Mouse (Mus musculus): ENCODE measurements at regions not wholly inside any gene's neighbourhood (a gene's known extent, or its start where the extent isn't known, plus 50 kb on each side); places are given as distances from the start of the nearest gene placed in this dataset.

DNA sequence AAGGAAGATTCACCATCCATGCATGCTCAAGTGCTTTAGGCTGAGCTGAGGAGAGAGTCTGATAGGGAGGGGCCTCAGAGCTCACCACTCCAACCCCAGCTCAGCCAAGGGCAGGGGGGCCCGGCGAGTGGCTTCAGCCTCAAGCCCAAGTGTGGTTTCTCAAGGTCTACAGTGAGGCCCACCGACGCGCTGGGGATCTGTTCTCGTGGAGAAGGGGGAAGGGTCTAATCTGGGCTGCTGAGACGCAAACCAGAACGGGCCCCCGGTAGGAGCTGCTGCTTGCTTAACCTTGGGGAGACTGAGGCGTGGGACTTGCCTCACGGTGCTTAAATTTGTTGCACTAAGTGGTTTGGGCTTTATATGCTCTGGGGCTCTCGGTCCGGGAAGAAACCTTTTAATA, 70.9 kb downstream of the Asb1 start:
- no peak for ATAC-seq (replicated peaks; ENCODE audit: low read depth, poor library complexity, severe bottlenecking)

DNA sequence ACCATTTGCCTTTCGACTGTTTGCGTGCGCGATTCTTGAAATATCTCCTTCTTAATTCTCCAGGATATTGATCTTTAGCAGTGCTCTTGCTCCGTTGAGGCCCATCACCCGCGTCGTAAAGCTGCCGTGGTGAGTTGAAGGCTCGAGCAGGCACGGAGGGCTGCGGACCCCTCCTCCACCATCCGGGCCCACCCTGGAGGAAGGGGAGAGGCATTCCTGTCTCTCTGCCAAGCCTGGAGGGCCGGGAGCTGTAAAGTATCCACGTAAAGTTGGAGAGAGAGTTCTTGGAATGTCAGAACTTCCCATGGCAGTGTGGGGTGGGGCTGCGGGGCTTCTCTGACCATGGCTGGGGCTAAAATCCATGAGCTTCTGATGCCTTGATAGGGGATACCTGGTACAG, 71.3 kb downstream of the Asb1 start:
- ATAC-seq (replicated peaks; ENCODE audit: low read depth, poor library complexity, severe bottlenecking) = no peak

DNA sequence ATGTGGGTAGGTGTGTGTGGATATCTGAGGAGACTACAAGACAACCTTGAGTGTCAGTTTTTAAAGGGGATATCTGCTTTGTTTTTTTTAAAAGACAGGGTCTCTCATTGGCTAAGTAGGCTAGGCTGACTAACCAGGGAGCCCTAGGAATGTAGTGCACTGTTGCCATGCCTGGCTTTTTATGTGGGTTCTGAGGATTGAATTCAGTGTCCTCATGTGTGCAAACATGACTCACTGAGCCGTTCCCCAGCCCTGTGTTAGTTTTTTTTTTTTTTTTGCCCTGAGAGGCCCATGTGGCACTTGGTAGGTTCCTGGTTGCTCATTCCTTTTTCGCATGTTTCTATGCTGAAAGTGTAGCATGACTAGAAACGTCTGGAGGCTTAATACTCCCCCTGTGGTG, 72.6 kb downstream of the Asb1 start:
- no peak for ATAC-seq (replicated peaks; ENCODE audit: low read depth, poor library complexity, severe bottlenecking)

DNA sequence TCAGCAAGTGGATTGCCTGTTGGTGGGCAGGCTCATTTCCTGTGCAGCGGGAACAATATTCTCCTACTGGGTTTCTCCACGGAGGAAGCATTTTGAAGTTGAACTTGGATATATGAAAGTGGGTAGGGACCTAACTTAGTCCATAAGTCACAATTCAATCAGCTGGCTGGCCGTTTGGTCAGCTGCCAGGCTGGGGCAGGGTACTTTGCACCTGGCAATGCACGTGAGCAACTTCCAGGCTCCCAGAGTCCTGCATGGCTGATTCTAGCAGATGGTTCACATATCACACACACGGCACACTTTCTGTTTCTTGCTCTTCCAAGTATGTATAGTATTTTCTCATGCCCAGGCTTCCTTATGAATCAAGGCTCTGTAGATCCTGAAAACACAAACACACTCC, 75.1 kb downstream of the Asb1 start:
- no peak for ATAC-seq (replicated peaks; ENCODE audit: low read depth, poor library complexity, severe bottlenecking)

DNA sequence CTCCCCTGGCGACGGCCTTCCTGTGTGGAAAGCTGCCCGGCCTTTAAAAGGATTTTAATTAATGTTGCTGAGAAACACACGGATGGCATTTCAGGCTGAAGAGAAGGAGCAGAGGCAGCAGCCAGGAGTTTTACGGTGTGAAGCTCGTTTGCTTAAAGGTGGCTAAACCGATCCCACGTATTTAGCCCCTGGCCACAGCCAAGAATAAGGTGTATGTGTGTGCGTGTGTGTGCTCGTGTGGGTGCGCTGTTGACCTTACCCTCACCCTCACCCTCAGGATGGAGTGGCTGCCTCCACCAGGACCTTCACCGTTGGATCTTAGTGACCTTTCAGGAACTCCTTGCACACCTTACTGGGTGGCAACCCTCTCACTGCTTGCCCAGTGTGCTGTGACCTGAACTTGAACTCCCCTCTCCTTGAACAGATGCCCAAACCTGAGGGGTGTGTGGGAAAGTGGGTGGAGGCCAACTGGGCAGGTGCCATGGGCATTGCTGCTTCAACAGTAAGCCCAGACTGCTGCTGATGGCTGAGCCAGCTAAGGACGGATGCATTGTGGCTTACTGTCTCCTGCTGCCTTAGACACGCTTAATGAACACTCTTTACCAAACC, 78.3 kb downstream of the Asb1 start:
- ATAC-seq (replicated peaks; ENCODE audit: low read depth, poor library complexity, severe bottlenecking) = no peak

DNA sequence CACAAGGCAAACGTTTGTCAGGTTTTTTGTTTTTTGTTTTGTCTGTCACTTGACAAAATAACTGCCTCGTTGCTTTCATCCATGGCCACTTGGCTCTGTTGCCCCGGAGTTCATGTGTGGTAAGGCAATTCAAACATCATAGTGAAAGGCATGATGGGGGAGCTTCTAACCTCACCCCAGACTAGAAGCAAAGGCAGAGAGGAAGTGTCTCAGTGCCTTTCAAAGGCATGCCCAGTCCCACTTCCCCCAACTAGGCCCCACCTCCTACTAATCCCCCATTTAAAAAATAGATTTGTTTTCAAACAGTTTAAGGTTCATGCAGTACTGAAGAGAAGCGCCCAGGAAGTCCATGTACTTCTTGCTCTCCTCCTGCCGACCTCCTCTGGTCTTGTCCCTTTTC, 80.8 kb downstream of the Asb1 start:
- ATAC-seq (replicated peaks; ENCODE audit: low read depth, poor library complexity, severe bottlenecking) = no peak

DNA sequence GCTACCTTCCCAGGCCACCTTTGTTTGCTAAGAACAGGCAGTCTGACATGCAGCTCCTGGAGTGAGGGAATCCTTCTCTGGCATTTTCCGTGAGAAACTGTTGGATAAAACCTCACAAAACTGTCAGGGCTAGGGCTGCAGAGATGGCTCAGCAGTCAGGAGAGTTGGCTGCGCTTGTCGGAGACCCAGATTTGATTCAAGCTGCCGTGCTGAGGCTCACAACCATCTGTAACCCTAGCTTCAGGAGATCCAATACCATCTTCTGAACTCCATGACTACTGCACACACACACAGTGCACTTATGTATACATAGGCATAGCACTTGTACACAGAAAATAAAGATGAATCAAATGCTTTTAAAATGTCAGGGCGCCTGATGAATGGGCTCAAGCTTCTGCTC, 82.5 kb downstream of the Asb1 start:
- no peak for ATAC-seq (replicated peaks; ENCODE audit: low read depth, poor library complexity, severe bottlenecking)

DNA sequence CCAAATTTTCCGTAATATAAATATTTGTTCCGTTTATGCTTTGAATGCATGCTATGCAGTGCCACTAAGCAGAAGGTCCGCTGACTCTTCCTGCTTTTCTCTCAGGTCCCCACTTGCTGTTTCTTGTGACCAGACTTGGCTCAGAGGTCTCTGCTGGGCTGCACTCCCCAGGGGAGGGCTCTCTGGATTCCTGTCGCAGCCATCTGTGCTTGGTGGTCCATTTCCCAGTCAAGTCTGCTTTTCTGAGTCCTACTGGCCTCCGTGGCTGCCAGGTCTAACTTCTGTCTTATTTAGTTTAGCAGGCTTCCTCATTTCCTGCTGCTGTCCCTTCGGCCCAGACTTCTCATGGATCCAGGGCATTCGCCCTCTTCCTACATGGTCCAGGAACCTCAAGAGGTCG, 83.7 kb downstream of the Asb1 start:
- ATAC-seq (replicated peaks; ENCODE audit: low read depth, poor library complexity, severe bottlenecking) = no peak

DNA sequence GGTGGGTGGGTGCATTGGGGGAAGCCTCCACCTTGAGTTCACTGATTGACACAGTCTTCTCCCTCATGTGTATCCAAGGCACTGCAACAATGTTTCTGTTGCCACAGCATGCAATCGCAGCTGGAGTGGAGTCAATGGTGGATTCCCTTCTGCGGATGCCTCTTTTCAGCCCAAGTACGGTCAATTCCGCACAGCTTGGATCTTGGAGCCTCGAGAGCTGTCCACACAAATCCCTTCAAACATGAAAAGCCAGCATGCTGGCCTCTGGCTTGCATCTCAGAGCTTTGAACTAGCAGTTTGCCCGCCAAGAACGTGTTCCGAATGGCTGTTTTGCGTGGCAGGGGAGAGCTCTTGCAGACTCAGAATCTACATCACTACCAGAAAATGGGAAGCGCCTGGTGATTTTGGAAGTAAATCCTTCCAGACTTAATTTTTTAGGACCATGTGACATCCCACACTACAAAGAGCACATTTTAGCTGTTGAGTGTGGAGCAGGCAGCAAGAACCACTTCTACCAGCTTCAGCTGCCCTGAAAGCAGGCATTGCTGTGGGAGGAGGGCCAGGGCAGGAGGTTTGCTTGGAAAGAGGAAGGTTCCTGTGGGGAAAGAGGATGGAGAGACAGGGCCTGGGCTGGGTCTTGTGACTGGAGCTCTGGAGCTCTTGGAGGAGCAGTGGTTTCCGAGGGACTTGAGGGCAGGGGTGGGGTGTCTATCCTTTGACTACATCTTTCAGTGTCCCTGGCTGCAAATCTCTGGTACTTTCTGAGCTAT, 84.4 kb downstream of the Asb1 start:
- ATAC-seq (replicated peaks; ENCODE audit: low read depth, poor library complexity, severe bottlenecking) = no peak

DNA sequence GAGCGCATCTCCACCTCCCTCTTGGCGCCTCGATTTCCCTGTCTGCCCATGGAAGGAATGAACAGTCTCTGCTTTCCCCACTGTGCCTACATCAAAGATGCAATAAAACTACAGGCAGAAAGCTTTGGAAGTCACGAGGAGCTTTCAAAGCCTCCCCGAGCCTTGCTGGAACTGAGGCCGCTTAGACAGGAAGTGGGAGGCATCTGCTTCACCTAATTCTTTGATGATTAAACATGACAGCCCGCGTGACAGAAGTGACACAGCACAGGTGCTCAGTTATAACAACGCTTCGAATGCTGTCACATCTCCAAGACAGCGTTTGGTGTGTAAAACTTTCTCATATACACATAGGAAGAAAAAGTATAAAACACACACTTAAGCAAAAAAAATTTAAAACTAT, 85.7 kb downstream of the Asb1 start:
- ATAC-seq (replicated peaks; ENCODE audit: low read depth, poor library complexity, severe bottlenecking) = no peak

DNA sequence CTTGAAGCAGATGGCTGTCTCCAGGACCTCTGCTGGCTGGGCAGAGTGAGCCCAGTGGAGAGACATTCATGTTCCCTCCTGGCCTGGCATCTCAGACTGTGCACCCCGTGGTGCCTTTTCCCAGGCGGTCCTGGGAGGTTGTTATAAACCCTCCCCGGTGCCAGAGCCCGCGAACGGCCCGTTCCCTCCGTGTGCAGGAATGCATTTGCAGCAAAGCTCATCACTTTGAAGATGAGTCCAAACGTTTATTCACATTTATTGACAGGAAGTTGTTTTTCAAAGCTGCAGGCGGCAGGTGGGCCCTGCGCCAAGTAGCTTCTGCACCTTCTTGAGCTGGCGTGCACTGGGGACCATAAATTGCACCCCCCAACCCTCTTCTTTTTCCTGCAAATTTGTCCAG, 89.9 kb downstream of the Asb1 start:
- no peak for ATAC-seq (replicated peaks; ENCODE audit: low read depth, poor library complexity, severe bottlenecking)

DNA sequence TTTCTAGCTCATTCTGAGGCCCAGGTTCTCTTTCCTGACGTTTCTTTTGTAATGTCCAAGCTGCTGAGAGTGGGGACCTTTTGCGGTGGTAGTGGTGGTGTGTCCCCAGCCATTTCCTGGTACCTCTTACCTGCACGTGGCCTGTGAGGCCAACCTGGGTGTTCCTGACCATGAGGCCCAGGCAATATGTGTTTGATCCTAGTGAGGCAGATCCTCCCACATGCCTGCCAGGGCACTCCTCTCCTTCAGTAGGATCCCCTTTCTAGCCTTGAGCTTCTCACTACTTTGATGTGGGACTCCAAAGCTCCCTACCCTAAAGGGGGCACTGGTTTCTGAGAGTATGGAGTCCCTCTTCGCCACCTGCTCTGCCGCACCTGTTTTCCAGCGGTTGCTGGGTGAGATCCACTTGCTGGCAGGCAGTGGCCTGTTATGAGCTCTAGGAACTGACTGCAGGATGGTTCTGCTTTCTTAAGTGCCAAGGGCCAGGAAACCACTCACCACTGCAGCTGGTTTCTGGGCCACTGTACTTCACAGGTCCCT, 90.6 kb downstream of the Asb1 start:
- ATAC-seq (replicated peaks; ENCODE audit: low read depth, poor library complexity, severe bottlenecking) = no peak

DNA sequence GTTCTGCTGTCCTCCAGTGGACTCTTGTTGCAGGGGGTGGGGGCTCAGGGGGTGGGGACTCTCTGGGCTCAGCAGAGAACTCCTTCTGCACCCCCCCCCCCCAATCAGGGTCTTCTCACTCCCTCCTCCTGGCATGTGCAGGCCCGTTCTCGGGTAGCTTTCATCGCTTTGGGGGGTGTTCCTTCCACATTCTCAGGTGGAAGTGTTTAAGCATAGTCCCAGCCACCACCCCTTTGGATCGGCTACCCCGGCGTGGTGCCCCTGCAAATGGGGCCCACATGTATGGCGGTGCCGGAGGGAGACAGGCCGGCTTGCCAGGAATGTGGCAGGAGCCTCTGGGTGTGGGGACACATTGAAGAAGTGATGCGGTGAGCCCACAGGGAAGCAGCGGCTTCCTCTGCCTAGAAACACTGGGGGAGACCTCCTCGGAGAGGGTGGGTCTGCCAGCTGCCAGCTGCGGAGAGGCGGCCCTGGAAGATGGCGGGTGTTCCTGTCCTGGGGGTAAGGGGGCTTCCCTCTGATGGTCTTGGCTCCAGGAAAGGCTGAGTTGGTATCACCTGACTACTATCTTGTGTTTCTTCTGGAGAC, 92.7 kb downstream of the Asb1 start:
- ATAC-seq (replicated peaks; ENCODE audit: low read depth, poor library complexity, severe bottlenecking) = no peak

DNA sequence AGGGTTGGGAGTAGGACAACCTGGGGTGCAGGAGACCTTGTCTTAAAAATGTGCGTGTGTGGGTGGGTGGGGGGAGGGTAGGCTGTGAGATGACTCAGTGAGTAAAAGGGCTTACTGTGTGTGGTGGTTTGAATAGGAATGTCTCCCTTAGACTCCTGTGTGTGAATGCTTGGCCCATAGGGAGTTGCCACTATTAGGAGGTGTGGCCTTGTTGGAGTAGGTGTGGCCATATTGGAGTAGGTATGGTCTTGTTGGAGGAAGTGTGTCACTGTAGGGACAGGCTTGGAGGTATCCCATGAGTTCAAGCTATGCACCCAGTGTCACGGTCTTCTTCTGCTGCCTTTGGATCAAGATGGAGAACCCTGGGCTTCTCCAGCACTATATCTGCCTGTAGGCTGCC, 96.2 kb downstream of the Asb1 start:
- ATAC-seq (replicated peaks; ENCODE audit: low read depth, poor library complexity, severe bottlenecking) = no peak

DNA sequence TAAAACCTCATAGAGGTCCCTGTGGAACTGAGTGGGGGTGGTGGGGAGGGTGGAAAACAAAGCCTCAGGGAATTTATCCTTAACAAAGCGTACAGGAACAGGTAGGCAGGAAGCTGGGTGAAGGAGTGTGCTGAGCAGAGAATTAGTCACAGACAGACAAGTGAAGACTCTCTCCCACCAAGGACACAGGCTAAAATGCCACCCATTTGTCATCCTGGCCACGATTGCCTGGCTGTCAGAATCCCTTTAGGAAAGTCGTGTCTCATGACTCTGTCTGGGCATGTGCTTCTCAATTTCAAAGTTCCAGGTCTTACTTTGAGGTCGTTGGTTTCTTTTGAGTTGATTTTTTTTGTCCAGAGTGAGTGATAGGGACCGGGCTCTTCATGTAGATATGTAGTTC, 100.2 kb downstream of the Asb1 start:
- no peak for ATAC-seq (replicated peaks; ENCODE audit: low read depth, poor library complexity, severe bottlenecking)

DNA sequence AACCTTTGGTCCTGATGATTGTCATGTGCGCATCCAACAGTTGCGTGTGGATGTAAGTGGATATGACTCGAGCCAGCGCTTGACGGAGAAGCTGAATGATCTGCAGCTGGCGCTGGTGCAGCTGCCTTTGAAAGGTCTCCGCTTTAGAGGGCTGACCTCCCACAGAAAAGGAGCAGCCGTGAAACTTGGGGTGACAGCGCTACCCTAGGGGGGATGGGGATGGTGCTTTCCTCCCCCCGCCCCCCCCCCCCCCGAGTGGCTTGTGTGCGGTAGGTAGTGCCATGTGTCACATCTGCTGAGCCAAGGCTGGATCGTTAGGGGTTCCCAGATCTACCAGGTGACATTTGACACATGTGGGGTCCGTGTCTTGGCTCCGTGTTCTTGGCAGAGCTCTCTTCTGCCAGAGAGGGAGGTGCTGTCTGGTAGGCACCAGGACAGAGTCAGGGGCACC, 118.7 kb downstream of the Asb1 start:
- ATAC-seq (replicated peaks; ENCODE audit: low read depth, poor library complexity, severe bottlenecking) = no peak

DNA sequence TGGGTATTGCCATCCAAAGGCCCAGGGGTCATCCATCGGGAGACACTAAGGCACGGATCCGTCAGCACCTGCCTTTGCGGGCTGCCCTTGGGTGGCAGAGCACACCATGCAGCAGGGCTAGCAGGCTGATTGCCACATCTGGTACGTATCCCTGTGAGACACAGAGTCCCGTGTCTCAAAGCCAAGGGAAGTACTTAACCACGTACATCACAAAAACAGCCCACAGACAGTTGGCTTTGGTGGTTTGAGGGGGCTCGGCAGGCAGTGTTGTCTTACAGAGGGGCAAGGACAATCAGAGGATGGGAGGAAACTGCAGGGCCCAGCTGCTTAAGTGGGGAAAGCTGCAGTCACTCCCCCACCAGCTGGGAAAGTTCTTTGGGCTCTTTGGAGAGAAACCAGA, 119.1 kb downstream of the Asb1 start:
- no peak for ATAC-seq (replicated peaks; ENCODE audit: low read depth, poor library complexity, severe bottlenecking)

DNA sequence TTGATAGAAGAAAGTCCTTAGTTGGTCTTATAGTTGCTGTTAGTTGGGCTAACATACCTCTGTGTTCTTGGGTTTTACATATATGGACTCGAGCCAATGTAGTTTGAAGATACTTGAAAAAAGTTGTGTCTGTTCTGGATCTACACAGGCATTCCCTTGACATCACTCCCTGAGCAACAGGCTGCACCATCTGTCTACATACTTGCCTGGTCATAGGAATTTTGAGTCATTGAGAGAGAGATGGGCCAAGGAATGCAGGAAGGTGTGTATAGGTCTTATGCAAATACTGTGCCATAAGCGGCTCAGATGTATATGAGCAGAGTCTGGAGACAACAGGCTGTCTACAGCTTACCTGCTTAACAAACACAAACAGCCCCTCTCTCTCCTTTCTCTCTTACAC, 122.9 kb downstream of the Asb1 start:
- ATAC-seq (replicated peaks; ENCODE audit: low read depth, poor library complexity, severe bottlenecking) = no peak

DNA sequence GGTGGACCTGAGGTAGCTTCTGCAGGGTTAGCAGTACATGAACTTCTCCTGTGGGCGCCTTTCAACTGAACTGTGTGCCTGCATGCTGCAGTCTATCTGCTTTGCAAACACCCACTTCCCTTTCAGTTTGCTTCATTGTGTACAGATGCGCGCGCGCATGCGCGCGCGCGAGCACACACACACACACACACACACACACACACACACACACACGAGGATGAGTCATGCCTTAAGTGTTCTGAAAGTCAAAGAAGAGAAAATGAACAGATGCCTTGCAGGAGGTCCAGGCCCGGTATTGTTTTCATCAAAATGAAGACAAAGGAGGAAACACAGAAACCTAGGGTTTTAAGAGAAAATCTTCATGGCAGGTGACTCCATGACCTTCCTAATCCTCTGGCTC, 124.3 kb downstream of the Asb1 start:
- ATAC-seq (replicated peaks; ENCODE audit: low read depth, poor library complexity, severe bottlenecking) = no peak

DNA sequence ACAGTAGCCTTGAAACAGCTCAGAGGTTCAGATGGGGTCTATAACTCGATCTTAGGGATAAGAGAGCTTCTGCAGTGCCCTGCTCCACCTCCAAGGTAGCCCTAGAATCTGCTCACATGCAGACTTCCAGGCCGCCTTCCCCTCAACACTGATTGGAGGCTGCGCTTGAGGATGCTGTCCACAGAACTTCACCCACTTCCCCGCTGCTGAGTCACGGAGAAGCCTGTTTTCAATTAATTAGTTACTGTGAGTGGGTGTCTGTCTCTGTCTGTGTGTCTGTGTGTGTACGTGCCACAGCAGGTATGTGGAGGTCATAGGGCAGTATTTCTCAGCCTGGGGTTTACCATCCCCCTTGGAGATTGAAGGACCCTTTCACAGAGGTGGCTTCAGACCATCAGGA, 128.2 kb downstream of the Asb1 start:
- ATAC-seq (replicated peaks; ENCODE audit: low read depth, poor library complexity, severe bottlenecking) = no peak

DNA sequence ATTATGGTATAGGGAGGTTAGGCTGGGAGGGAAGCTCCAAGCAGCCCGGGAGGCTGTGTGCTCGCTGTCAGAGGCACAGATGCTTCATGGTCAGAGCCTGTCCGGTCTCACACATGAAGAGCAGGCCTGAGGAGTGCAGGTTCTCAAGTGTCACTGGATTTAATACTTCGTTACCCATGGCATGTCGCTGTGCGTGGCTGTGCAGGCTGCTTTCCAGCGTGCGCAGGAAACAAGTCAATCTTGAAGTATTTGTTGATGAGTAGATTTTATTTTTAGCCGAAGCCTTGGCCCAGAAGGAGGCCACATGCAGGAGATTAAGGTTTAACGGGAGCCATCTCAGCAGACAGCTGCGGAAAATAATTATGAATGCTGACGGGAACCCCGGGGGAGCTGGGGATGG, 130.3 kb upstream of the Twist2 start:
- ATAC-seq (replicated peaks; ENCODE audit: low read depth, poor library complexity, severe bottlenecking) = no peak
